Mouse (Mus musculus) intestine, postnatal 0 days (tissue): ENCODE results near the gene Tsga13. TPM values are rescaled to one million over a fixed set of nuclear protein-coding genes. Genes with fewer than 3 reads are reported as not detected.

Experiments
- ATAC-seq: fragments of 200-750 bp; cut with Nextera tagmentation; 2 replicates; pipeline ENCODE4 v1.8.0; 2017; ENCODE audit warnings: mild to moderate bottlenecking, moderate TSS enrichment, moderate library complexity
- H3K27ac ChIP-seq: fragments of 300-500 bp; sonication (generic); 2 replicates; pipeline ENCODE4 v1.5.1; 2014; ENCODE audit warnings: mild to moderate bottlenecking, low read depth, low read length, moderate library complexity
- H3K27me3 ChIP-seq: fragments of 300-500 bp; sonication (generic); replicated peaks from 2 replicates; pipeline ENCODE4 v1.6.1; 2014; ENCODE audit warnings: low read length, mixed read lengths; ENCODE audit not compliant: control insufficient read depth, insufficient read depth
- H3K36me3 ChIP-seq: fragments of 300-500 bp; sonication (generic); 2 replicates; pipeline ENCODE4 v1.6.1; 2014; ENCODE audit warnings: mild to moderate bottlenecking, moderate library complexity; ENCODE audit not compliant: control insufficient read depth, insufficient read depth
- H3K4me1 ChIP-seq: fragments of 300-500 bp; sonication (generic); replicated peaks from 2 replicates; pipeline ENCODE4 v1.6.1; 2014; ENCODE audit warnings: antibody characterized with exemption, low read length, mixed read lengths; ENCODE audit not compliant: control insufficient read depth, insufficient read depth
- H3K4me2 ChIP-seq: fragments of 300-500 bp; sonication (generic); replicated peaks from 2 replicates; pipeline ENCODE4 v1.6.1; 2014; ENCODE audit warnings: low read depth, mild to moderate bottlenecking, moderate library complexity
- H3K4me3 ChIP-seq: fragments of 300-500 bp; sonication (generic); 2 replicates; pipeline ENCODE4 v1.5.1; 2014; ENCODE audit warnings: low read depth, low read length
- H3K9ac ChIP-seq: fragments of 300-500 bp; sonication (generic); 2 replicates; pipeline ENCODE4 v1.6.1; 2014; ENCODE audit warnings: mild to moderate bottlenecking, low read depth, low read length
- H3K9me3 ChIP-seq: fragments of 300-500 bp; sonication (generic); 2 replicates; pipeline ENCODE4 v1.6.1; 2016; ENCODE audit warnings: mixed run types; ENCODE audit not compliant: control insufficient read depth
- CTCF ChIP-seq: sonication (generic); IDR thresholded peaks from 2 replicates; pipeline ENCODE4 v1.5.1; 2016; ENCODE audit warnings: low read depth, mild to moderate bottlenecking, control low read depth, antibody characterized with exemption, moderate library complexity
- WGBS: fragments of 180-500 bp; shearing (Covaris S2); extraction: QIAGEN DNeasy Blood & Tissue Kit; methylation state at CpG from one replicate; pipeline ENCODE4 v1.1.7; 2014; 5-methylcytosine and 5-hydroxymethylcytosine counted together
- polyA plus RNA-seq: library from polyadenylated mRNA; unstranded; fragments of >200 nt; fragmentation: Nextera tagmentation; extraction: Ambion mirVana; gene quantifications from 2 replicates; pipeline ENCODE4 v1.2.1, GENCODE M21; 2015

Gene Tsga13
- polyA plus RNA-seq, 1 experiment from 2014 or later, result not detected

DNA sequence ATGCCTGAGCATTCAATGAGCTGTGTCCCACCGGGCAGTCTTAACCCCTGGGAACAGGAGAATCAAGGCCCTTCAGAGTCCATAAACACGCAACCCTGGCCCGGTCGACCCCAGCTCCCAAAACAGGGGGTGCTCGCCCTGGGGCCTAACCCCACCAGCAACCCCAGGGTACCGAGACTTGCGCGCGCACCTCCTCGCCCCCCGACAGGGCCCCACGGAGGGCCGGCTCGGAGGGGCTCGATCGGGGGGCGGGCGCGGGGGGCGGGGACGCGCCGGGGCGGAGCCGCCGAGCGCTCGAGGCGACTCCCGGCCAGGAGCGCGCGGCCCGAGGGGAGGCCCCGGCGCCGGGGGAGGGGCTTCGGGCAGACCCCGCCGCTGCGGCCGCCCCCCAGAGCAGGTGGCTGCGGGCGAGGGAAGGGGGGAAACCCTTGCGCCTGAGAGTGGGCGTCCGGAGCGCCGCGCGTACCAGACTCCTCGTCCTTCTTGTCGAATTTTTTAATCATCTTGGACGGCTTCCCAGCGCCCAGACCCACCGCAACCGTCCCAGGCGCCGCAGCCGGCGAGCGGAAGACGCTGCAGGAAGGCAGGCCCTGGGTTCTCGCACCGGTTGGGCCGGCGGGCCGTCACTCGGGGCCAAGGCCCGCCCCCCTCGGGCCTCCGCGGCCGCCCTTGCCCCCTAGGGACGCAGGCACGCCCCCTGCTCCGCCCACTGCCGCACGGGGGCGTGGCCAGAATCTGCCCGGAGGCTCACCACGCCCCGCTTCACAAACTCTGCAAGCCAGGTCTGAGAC is 19.0 kb downstream of the Tsga13 start, which contains the start of gene Copg2:
Copg2 (minus strand) TSS at position 600 of the 791 bp plus-strand sequence.
- H3K4me1 ChIP-seq, result 0 out of 2 replicates have a peak, but pooled peaks cover 7% of the 10 kb centered on the region
- peak within 1 kb of the TSS; percentile 77 for H3K4me2 ChIP-seq
- H3K9ac ChIP-seq, result peak within 1 kb of the TSS; percentile 80
- H3K9me3 ChIP-seq, result no peaks in the 10 kb centered on the region
- WGBS, result under 1% methylated on average over 59 of the region's 83 CpGs
- H3K36me3 ChIP-seq, result no peaks in the 10 kb centered on the region
- no peaks in the 10 kb centered on the region for H3K27me3 ChIP-seq
- peak; percentile 100 for ATAC-seq
- H3K4me3 ChIP-seq, result peak within 1 kb of the TSS; percentile 73
- peak within 1 kb of the TSS; percentile 87 for H3K27ac ChIP-seq
- peak; percentile 42 for TF ChIP-seq CTCF

GRCm38 (mm10) chr6:30895819-30896194 is 19.6 kb downstream of the Tsga13 start:
- H3K9me3 ChIP-seq, result no peaks in the 10 kb centered on the region
- no peak for ATAC-seq
- H3K4me2 ChIP-seq, result peak overlapping the region; percentile 77
- H3K4me3 ChIP-seq, result peak overlapping the region; percentile 73
- 27% methylated on average over 3 of the region's 3 CpGs for WGBS
- H3K9ac ChIP-seq, result peak overlapping the region; percentile 80
- no peaks in the 10 kb centered on the region for H3K27me3 ChIP-seq
- peak overlapping the region; percentile 87 for H3K27ac ChIP-seq
- H3K4me1 ChIP-seq, result 0 out of 2 replicates have a peak, but pooled peaks cover 7% of the 10 kb centered on the region
- H3K36me3 ChIP-seq, result no peaks in the 10 kb centered on the region
- no peak for TF ChIP-seq CTCF

DNA sequence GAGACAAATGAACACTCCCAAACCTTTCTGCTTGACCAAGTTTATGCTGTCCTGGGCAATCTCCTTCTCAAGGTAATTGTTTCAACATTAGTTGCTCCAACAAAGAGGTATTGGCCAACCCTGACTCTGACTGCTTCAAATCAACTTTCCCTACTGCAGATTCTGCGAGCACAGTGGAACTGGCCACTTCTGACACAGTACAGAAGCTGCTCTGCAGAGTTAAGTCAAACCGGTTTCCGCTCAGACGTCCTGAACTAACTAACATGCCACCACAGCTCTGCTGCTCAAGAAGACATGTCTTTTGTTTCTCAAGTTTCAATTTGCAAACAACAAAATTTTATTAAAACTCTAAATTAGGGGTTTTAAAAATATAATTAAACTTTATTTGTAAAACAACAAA is 22.3 kb downstream of the Tsga13 start:
- no peak overlapping the region for H3K9ac ChIP-seq
- no peak overlapping the region for H3K4me3 ChIP-seq
- H3K4me1 ChIP-seq, result 0 out of 2 replicates have a peak, but pooled peaks cover 7% of the 10 kb centered on the region
- peaks cover 9% of the 10 kb centered on the region for H3K36me3 ChIP-seq
- no peak overlapping the region for H3K4me2 ChIP-seq
- no peaks in the 10 kb centered on the region for H3K27me3 ChIP-seq
- WGBS, result 74% methylated on average over 4 of the region's 4 CpGs
- H3K27ac ChIP-seq, result no peak overlapping the region
- TF ChIP-seq CTCF, result no peak
- ATAC-seq, result no peak
- no peaks in the 10 kb centered on the region for H3K9me3 ChIP-seq

GRCm38 (mm10) chr6:30891761-30892160 is 23.6 kb downstream of the Tsga13 start:
- peaks cover 9% of the 10 kb centered on the region for H3K36me3 ChIP-seq
- H3K4me2 ChIP-seq, result no peak overlapping the region
- no peaks in the 10 kb centered on the region for H3K4me1 ChIP-seq
- H3K9me3 ChIP-seq, result no peaks in the 10 kb centered on the region
- H3K9ac ChIP-seq, result no peak overlapping the region
- no peak for TF ChIP-seq CTCF
- H3K27me3 ChIP-seq, result no peaks in the 10 kb centered on the region
- no peak overlapping the region for H3K4me3 ChIP-seq
- ATAC-seq, result no peak
- H3K27ac ChIP-seq, result no peak overlapping the region

DNA sequence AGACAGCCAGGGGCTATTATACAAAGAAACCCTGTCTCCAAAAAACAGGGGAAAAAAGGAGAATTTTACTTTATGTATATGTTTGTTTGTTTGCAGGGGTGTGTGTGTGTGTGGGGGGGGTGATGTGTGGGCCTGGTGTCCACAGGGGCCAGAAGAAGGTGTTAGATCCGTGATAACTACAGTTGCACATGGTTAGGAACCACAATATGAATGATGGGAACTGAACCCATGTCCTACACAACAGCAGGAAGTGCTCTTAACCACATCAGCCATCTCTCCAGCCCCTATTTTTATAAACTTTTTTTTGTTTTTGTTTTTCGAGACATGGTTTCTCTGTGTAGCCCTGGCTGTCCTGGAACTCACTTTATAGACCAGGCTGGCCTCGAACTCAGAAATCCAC is 30.5 kb downstream of the Tsga13 start:
- 85% methylated on average over 3 of the region's 3 CpGs for WGBS
- Histone ChIP-seq H3K9ac (no peak overlapping the region), H3K27me3 (no peaks in the 10 kb centered on the region), H3K4me3 (no peak overlapping the region), H3K9me3 (no peaks in the 10 kb centered on the region), H3K4me1 (no peaks in the 10 kb centered on the region), H3K36me3 (peaks cover 16% of the 10 kb centered on the region), H3K4me2 (no peak overlapping the region), H3K27ac (no peak overlapping the region)
- no peak for TF ChIP-seq CTCF
- ATAC-seq, result no peak

DNA sequence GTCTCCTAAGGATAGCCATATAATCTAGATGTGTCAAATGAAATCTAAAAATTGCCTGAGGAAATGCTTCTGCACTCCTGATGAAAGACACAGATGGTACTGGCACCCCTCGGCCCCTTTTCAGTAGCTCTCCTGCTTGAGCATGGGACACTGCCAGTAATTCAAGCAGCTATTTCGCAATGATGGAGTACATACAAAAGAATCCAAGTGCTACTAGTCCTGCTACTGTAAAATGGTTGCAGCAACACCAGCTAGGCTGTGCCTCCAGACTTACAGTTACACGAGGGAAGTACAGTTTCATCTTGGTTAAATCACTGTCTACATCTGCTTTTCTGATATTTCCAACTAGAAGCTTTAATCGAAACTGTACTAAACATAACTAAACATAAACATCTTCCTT is 31.9 kb downstream of the Tsga13 start:
- Histone ChIP-seq H3K36me3 (peaks cover 11% of the 10 kb centered on the region), H3K27me3 (no peaks in the 10 kb centered on the region), H3K4me3 (no peak overlapping the region), H3K27ac (no peak overlapping the region), H3K9me3 (no peaks in the 10 kb centered on the region), H3K4me1 (no peaks in the 10 kb centered on the region), H3K4me2 (no peak overlapping the region), H3K9ac (no peak overlapping the region)
- no peak for ATAC-seq
- WGBS, result 76% methylated on average over 4 of the region's 4 CpGs
- TF ChIP-seq CTCF, result no peak
